Mouse (Mus musculus): ENCODE measurements around the gene Eya2.

Eya2 gene

DNA sequence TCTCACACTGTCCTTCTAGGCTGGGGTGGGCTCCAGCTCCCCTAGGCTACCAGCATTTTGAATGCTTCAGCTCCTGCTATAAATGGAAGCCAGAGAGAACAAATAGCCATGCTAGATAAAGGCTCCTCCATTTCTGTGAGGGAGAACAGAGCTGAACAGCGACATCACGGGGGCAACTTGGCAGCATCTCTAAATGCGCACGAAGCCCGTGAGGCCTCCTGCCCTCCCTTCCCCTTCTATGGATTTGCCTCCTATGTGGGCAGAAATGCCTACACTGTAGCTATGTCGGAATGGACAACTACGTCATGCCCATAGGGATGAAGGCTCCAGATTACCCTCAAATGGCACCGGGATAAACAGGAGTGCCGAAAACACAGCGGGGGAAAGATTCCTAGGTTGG is 222.6 kb downstream of the Eya2 start:
- DNase-seq (ENCODE audit: extremely low spot score, low spot score): no peak

DNA sequence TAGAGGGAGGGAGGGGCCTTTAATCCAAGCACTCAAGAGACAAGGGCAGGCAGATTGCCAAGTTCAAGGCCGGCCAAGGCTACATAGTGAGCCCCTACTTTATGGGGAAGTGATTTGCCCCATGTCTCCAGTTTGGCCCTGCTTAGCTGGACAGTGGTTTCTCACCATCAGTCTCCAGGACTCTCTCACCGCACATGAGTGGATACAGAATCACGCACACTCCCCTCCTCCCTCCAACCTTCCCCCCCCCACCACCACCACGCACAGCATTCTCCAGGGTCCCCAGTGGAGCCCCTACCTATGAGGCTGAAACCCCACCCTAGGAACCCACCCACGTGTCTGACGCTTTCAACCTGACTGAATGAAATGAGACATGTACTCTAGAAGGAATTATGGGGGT is 223.7 kb downstream of the Eya2 start:
- no peak for DNase-seq (ENCODE audit: extremely low spot score, low spot score)

- DNase-seq (ENCODE audit: extremely low spot score, low spot score): peak; percentile 75
Observed at GRCm38 (mm10) chr2:165818985-165819948, 224.4 kb downstream of the Eya2 start.

- DNase-seq (ENCODE audit: extremely low spot score, low spot score): no peak
Observed at GRCm38 (mm10) chr2:165820073-165820472, 225.2 kb downstream of the Eya2 start.

- DNase-seq (ENCODE audit: extremely low spot score, low spot score): no peak
Observed at GRCm38 (mm10) chr2:165820504-165821095, 225.8 kb downstream of the Eya2 start.

Data from neural tube, embryonic 10.5 days (tissue).